Mouse (Mus musculus): ENCODE results near the gene Zfhx3.

Zfhx3 gene

DNA sequence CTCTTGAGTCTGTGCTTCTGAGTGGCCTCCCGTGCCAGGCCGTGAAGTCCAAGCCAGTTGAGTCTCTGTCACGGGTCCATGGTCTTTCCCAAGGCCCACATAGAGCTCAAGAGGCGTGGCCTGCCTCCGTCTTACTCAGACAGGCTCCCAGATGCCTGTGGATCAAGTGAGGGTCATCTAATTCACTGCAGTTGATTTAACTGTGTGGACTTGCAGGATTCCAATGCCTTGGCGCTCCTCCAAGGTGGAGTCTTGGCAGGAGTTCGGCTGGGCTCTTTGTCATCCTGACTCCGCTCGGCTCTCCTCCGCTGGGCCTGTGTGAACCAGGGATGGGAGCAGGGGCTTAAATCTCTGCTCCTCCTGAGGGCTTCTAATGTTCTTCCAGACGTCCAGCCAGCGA lies 855.6 kb downstream of the Zfhx3 start:
- DNase-seq (ENCODE audit: low spot score), result peak; percentile 63

DNA sequence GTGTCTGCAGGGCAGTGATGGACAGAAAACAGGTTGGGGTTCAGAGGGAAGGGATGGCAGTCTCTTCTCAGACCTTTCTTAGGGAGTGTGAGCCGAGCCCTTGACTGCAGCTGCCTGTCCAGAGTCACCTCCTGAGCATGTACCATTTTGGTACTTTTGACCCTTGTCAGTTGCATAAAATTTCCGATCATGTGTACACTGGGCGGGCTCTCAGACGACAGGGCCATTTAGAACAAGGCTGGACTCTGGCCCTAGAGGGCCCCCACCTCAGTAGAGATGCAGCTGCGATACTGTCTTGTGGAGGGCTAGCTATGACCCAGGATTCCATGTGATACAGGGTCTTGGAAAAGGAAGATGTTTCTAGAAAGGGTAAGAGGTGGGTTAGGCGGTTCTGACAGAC lies 856.8 kb downstream of the Zfhx3 start:
- DNase-seq (ENCODE audit: low spot score), result no peak

DNA sequence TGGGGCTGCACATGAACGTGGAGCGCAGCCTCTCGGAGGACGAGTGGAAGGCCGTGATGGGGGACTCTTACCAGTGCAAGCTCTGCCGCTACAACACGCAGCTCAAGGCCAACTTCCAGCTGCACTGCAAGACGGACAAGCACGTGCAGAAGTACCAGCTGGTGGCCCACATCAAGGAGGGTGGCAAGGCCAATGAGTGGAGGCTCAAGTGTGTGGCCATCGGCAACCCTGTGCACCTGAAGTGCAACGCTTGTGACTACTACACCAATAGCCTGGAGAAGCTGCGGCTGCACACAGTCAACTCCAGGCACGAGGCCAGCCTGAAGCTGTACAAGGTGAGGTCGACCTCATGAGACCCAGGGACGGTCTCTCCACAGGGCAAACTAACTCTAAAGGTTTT lies 857.9 kb downstream of the Zfhx3 start:
- DNase-seq (ENCODE audit: low spot score), result no peak

DNA sequence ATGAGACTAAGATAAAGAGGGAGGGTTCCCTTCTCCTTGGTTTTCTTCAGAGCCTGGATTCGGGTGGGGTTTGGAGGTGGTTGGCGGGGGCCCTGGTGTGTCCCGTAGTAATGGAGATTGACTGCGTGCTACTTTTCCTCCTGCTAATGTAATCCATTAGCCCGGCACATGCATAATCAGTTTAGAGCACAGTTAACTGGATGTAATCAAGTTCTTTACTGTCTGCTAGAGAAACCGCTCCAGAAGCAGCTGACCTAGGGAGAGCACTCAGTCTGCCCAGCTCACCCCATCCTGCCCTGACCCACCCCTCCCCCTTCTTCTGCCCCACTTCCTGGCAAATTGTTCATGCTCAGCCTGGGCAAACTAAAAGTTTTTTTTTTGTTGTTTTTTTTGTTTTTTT lies 860.6 kb downstream of the Zfhx3 start:
- DNase-seq (ENCODE audit: low spot score), result no peak

DNA sequence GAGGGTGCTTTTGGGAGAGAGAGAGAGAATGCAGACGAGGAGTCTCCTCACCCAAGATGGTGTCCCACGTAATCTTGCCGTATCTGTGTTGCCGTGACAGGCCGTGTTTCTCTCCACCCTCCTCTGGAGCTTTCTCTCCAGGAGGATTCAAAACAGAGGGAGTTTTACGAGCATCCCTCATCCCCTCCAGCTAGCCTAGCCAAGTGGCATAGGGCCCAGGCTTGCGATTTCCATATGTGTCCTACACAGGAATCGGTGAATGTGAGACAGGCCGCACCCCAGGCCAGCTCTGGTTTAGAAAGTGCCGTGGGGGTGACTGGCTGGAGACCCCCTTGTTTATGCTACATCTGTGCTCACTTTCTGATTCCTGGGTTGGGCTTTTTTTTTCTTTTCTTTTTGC lies 869.2 kb downstream of the Zfhx3 start:
- DNase-seq (ENCODE audit: low spot score), result no peak

DNA sequence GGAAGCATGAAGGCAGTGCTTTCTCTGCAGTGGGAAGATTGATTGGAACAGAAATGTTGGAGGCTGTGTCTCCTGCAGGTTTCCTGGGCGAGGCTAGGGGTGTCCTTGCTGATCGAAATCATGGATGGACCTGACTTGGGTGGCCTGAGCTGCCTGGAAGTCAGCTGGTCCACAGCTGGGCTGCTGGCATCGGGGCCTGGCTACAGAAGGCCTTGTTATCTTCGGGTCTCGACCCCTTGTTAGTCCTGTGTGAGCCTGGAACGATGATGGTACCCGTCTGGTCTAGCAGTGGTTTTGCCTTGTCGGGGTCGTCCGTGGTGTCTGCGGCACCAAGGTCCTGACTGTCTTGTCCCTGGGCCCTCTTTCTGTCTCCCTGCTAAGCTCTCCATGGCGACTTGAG lies 870.9 kb downstream of the Zfhx3 start:
- DNase-seq (ENCODE audit: low spot score), result no peak

DNA sequence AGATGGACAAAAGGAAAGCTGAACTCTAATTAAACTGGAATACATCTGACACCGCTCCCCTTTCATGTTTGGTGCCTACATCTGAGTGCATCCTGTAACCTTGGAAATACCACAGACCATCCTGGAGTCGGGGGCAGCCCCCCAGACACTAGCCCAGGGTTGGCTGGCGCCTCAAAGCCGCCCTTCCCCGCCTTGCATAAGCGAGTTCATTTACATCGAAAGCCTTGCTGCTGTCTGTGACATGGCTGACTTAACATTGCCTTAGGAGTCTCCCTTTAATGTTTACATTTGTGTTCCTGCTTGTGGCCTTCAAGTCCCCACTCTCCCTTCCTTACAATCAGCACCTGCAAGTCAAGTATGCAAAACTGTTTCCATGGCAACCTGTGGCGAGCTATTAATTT lies 876.8 kb downstream of the Zfhx3 start:
- DNase-seq (ENCODE audit: low spot score), result no peak

DNA sequence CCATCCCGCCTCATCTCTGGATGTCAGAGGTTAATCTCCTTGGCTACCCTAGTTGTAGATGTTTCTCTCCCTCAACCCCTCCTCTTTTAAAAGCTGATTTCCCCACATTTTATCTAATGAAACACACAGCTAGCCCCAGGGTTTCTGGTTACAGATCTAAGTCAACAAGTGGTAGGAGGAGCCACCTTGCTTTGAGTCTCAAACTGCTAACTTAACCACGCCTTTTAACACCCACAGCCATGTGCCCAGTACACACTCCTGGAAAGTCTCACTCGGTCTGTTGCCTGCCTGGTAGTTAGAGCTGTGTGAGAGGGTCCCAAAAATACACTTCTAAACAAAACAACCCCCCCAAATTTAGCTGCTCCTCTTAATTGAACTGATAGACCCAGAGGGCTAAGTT lies 877.4 kb downstream of the Zfhx3 start:
- DNase-seq (ENCODE audit: low spot score), result no peak

DNA sequence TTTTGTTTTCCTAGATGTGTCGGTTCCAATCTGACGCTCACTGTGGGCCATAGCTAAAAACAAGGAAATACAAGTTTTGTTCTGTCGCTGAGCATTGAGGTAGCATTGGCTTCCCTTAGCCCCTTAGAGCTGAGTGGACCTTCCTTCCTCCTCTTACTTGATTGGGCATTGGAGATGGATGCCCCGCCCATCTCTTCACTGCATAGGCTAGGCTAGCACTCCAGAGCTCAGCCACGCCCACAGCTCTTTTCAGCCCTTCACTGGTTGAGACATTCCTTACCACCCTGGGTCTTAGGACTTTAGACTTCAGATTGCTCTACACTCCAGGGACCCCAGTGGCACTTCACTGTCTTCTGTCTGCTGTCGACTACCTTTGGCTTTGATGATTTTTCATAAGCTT lies 878.2 kb downstream of the Zfhx3 start:
- DNase-seq (ENCODE audit: low spot score), result peak; percentile 60

DNA sequence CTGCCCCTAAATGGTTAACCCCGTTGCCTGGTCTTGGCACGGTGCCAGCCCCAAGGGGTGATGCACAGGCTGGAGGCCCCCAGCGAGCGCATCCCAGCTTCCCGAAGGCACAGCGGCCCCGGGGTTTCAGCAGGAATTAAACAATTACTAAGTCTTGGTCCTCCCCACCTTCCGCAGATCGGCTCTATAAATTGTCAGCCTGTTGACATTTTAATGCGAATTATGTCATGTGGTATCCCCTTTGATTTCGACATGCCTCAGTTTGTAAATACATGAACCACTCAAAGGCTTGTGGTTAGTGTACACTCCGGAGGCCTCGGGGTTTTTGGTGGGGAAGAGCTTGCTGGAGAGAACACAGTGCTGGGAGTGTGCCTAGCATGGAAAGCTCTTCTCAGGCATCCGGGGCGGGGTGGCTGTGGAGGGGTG lies 880.4 kb downstream of the Zfhx3 start:
- DNase-seq (ENCODE audit: low spot score), result no peak

DNA sequence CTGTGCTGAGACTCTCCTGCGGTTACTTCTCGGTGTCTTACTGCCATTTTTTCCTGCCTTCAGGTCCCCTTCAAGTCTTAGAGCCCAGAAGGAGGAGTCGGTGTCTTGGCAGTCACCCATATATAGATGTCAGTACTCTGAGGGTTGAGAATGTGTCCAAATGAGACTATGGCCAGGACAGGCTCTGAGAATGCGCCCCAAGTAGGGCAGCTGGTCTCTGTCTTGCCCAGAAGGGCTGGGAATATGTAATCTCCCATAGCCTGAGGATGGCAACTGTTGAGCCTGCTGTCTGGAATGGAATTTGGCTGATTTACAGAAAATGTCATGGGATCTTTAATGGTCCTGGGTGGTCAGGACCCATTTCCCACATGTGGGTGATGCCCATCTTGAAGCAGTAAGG lies 881.6 kb downstream of the Zfhx3 start:
- no peak for DNase-seq (ENCODE audit: low spot score)

DNA sequence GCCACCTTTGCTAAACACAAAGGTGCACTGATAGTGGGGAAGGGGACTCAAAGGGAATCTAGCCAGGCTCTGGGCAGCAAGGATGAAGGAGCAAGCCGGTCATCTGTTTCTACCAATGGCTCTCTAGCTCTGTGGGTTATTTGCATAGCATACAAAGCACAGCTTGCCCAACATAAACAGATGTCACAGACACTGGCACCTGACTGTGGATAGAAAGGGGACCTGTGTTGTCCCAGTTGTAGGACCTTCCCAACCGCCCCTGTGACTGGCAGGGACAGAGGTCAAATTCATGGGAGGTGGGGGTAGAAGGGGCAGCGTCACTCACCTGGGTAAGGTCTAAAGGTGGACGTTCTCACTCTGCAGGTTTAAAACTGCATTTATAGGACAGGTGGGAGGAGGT lies 884.0 kb downstream of the Zfhx3 start:
- DNase-seq (ENCODE audit: low spot score), result no peak

DNA sequence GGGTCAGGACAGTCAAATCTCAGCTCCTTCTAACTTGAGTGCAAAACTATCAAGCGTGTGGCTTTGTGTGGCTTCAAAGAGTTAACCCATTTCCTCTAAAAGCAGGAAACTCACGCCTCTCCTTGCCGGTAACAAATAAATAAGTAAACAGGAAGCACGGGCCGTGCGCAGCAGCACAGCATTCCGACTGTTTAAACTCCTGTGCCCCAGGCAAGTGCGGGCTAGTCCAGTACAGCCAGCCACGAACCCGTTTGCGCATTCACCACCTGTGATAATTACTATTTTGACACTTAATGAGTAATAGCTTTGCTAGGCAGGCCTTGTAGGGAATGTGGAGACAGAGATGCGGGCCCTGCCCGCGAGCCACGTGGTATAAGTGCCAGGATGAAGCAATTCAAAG lies 885.0 kb downstream of the Zfhx3 start:
- no peak for DNase-seq (ENCODE audit: low spot score)

DNA sequence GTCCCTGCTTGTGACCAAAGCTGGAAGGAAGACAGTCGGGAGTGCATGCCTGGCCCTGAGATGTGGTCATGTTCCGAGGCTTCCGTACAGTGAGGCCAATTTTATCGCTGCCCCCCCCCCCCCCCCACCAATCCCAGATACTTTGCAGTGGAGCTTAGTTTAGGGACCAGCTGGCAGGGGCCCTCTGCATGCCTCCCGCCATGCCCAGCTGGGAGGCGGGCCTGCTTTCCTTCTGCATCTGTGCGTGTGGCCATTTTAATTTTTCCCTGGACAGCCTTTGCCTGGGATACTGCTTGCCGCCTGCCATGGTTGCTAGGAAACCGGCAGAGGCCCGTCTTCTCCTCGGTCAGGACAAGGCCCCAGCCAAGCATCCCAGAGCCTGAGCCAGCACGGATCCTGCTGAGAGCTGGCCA lies 886.9 kb downstream of the Zfhx3 start:
- no peak for DNase-seq (ENCODE audit: low spot score)

DNA sequence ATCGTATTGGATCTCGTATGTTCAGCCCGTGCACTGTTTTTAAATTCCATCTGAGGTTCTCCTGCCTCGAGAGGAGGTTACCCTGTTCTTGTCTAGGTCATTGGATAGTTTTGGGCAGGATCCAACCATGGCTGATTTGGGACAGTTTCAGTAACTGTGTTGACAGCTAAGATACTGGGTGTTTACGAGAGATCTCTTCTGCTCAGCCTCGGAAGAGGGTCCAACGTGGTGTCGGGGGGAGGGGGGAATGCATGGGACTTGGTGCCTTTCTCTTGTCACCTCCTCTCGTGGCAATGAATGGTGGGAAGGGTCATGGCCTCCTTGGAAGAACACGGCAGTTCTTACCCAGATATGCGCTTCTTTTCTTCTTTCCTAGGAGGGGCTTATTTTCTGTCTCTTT lies 892.7 kb downstream of the Zfhx3 start:
- DNase-seq (ENCODE audit: low spot score), result no peak

DNA sequence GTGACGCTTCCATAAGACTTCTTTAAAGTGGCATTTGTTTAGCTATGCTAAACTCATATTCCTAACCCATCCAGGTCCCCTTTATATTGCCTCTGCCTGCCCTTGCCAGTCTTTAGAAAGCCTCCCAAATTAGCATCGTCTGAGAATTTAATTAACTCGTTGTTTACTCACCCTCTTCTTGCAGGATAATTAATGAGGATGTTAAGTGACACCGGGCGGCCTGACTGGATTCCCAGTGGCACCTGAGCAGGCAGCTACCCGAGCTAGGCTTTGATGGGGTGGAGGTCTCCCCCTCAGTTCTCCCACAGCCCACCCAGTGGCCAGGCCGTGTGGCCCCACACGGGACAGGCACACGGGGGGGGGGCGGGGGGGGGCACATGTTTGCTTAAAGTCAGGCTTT lies 895.3 kb downstream of the Zfhx3 start:
- no peak for DNase-seq (ENCODE audit: low spot score)

DNA sequence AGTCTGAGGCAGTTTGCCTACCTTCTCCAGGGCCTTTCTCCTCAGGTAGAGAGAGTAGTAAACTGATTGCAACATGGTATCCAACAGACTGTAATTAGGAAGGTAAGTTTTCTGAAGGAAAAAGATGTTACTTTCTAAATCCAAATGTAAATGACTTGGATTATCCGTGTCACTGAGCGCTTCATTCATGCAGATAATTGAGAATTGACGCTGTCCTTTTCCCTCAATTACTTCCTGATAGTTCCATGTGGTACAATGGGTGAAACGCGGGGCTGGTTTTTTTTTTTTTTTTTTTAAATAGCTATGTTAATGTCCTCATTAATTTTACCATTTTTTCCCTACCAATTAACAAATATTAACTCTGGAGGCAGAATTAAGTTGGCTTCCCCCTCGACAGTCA lies 896.3 kb downstream of the Zfhx3 start:
- DNase-seq (ENCODE audit: low spot score), result no peak

DNA sequence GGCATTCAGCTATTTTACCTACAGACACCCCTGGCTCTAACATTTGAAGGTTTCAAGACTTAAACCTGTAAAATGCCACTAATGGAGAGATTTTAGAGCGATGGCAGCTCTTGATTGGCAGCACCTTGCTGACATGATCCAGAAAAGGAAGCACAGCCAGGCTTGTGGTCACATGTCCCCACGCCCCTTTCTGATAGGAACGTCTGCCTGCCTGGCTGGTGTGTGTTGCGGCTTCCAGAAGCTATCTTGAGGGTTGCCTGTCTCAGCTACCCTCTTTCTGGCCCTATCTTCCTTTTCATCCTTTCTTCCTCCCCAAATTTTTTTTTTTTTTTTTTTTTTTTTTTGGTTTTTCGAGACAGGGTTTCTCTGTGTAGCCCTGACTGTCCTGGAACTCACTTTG lies 899.9 kb downstream of the Zfhx3 start:
- DNase-seq (ENCODE audit: low spot score), result no peak

DNA sequence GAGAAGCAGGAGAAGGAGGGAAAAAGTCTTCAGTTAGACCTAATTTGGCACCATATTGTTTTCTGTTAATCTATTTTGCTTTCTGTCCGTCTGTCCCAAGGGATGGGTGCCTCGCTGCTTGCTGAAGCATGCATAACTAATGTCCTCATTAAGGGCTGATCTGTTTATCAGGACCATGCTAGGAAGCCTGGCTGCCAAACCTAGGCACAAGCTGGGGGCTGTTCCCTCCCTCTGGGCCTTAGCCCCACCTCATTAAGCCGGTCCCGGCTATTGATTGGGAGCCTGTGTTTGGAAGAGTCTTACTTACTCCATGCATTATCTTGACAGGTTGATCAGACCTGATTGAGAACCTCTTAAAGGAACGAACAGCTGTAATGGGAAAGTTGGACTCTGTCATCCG lies 903.7 kb downstream of the Zfhx3 start:
- no peak for DNase-seq (ENCODE audit: low spot score)

DNA sequence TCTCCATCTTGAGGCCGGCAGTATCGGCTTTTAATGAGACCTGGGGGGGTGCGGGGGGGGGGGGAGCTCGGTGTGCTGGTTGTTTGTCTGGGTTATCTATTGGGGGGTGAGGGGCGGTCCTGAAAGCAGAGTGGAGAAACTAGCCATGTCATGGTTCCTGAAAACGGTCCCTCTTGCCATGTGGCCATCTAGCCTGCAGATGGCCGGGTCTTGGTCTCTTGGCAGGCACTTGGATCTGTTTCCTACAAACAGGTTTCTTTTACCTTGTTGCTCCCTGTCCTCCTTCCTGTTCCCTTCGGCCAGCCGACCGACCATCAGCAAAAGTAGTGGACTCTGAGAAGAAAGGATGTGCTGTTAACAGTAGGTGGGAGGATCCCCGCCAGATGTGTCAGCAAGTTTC lies 904.4 kb downstream of the Zfhx3 start:
- DNase-seq (ENCODE audit: low spot score), result no peak

DNA sequence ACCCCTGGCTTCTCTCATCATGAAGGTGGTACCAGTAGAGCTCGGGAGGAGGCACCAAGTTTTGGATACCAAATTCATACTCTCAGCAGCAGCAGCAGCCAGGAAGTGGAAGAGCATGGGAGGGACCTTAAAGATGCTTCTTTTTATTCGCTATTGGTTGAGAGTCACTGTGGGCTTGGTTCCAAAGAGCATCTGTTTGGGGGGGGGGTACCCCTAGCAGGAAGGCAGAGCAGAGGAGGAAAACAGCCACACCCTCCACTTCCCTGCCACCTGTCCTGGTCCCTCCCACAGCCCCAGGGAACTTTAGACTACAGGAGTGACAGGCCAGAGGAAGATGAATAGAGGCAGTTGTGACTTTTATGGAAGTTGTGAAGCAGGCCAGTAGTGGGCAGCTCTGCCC lies 904.9 kb downstream of the Zfhx3 start:
- DNase-seq (ENCODE audit: low spot score), result no peak

DNA sequence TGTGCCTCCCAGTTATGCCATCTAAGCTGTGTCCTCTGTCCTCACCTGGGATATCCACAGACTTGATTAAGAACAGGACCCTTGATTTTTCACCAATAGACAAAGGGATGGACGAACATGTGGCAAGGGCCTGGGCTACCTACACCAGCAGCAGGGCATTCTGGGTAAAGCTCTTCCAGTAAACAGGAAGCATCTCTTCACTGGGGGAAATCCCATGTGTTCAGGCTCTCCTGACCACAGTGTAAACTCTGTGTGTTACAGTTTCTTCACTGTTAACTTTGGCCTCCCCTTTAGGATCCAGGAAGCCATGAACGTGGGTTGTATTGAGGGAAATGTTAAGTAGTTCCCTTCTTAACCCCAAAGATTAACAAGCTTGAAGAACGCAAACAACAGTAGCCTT lies 906.0 kb downstream of the Zfhx3 start:
- no peak for DNase-seq (ENCODE audit: low spot score)

DNA sequence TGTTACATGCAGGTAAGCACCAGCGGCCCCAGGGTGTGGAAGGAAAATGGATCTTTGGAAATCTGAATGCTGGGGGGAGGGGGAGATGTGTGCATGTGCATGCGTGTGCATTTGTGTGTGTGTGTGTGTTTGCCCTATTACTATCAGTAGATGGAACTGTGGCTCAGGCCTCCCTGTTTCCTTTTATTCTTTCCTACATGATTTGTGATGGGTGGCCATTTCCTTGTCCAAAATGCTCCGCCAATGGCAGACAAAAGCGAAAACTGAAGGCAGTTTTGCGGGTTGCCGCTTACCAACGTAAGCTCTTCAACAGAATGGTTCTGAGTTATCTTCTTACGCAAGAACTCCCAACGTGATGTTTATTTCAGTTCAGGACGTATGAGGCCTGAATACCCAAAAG lies 910.6 kb downstream of the Zfhx3 start:
- DNase-seq (ENCODE audit: low spot score), result no peak

DNA sequence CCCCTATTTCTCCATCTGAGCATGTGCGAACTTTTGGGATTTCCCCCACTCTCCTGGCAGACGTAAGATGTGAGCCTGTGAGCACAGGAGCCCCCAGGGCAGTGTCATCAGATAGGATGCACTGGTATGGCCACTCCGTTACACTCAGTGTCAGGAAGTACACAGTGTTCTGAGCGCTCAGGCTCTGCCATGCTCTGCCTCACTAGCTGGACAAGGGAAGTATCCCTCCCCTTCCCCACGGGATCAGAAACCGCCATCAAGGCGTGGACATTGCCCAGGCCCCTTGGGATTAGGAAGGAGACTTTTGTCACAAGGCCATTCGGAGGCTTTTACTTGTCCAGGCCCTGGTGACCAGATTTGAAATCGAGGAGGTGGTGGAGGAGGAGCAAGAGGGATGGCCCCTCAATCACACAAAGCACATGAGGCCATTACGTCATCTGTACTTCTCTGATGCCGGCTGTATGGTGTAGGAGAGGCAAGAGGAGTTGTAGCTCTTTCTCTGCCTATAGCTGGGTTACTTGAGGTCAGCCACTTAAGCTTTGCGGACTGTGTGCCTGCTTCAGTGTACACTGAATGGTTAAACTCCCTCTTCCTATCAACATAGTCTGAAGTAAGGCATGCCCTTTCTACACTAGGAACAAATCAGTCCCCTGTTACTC lies 912.1 kb downstream of the Zfhx3 start:
- DNase-seq (ENCODE audit: low spot score), result no peak

DNA sequence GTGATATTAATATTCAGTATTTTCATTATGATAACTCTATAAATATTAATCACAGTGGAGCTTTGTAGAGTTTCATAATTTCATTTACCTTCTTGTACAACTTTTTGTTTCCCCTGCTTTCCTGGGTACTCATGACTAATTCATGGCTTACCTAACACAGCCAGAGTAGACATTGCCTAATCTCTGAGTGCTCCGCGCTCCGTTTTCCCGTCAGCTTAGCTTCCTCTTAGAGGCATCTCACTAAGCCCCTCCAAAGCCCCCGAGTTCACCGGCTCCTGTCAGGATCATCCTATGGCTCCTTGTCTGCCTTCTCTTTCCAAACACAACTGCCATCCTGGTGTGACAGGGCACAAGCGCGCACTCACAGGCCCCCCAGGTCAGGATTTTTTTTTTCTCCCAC lies 916.6 kb downstream of the Zfhx3 start:
- DNase-seq (ENCODE audit: low spot score), result no peak

All from testis, postnatal 14 days (tissue).